Mouse (Mus musculus): ENCODE measurements around the gene Slc6a18. TPM values are rescaled to one million over a fixed set of nuclear protein-coding genes. Genes with fewer than 3 reads are reported as not detected.

The Slc6a18 gene
- polyA plus RNA-seq, 1 experiment, result not detected

DNA sequence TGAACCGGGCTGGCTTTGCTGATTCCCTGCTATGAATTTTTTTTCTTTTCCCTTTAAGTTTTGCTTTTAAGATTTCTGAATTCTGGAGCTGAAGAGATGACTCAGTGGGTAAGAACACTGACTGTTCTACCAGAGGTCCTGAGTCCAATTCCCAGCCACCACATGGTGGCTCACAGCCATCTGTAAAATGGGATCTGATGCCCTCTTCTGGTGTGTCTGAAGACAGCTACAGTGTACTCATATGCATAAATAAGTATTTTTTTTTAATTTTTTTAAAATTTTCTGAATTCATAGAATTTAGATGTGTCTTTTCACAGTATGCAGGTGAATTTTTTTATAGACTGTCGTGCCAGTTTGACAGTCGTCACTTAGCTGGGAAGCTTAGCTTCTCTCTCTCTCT is 46.0 kb downstream of the Slc6a18 start:
- H3ac ChIP-seq (ENCODE audit: control insufficient read depth, insufficient read length), result no peak overlapping the region
- no peak overlapping the region for H3K4me3 ChIP-seq
- H3K79me2 ChIP-seq (ENCODE audit: control insufficient read depth, insufficient read depth), result no peaks in the 10 kb centered on the region
- H3K4me2 ChIP-seq (ENCODE audit: low read depth), result no peak overlapping the region
- H3K36me3 ChIP-seq (ENCODE audit: control insufficient read depth, insufficient read depth), result no peaks in the 10 kb centered on the region
- no peaks in the 10 kb centered on the region for H3K27me3 ChIP-seq (ENCODE audit: control insufficient read depth, insufficient read depth, insufficient read length)
- TF ChIP-seq POLR2A (IDR thresholded peaks at IDR 0.05; ENCODE audit: insufficient read length, low read depth) (no peak), POLR2AphosphoS2 (IDR thresholded peaks at IDR 0.05; ENCODE audit: insufficient read length, low read depth) (no peak), TCF3 (IDR thresholded peaks at IDR 0.05; ENCODE audit: insufficient read length, low read depth) (no peak), SRF (IDR thresholded peaks at IDR 0.05; ENCODE audit: control insufficient read depth, insufficient read length, low read depth) (no peak), CEBPB (IDR thresholded peaks at IDR 0.05; ENCODE audit: insufficient read depth, poor library complexity, severe bottlenecking) (no peak), MYOG (IDR thresholded peaks at IDR 0.05; ENCODE audit: control insufficient read depth in 1 of 3, insufficient read depth in 1 of 3, insufficient read length in 2 of 3, low read depth in 2 of 3) (no peak), MAX (IDR thresholded peaks at IDR 0.05; ENCODE audit: low read depth) (no peak), USF1 (IDR thresholded peaks at IDR 0.05; ENCODE audit: low read depth) (no peak)

DNA sequence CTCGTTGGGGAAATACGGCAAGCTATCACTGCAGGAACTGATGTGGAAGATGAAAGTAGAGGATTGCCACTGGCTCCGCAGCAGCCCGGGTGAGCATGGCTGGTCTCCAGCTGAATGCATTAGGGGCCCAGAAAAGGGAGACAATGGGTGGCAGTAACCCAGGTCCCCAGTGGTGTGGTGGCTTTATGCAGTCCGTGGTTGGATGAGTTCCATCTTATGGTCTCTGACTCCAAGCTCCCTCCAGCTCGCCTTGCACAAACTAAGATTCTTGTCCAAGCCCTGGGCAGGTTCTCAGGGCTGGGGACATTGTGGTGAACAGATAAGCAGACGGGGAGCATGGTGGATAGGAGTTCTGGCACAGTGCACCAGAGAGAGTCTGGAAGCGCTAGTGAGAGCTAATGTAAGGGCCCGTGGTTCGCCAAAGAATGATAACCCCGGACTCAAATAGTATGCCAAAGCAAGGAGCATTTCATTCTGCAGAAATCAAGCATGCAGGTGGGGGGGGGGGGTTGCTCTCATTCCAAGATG is 49.2 kb downstream of the Slc6a18 start:
- H3K36me3 ChIP-seq (ENCODE audit: control insufficient read depth, insufficient read depth), result no peaks in the 10 kb centered on the region
- H3K27me3 ChIP-seq (ENCODE audit: control insufficient read depth, insufficient read depth, insufficient read length), result no peaks in the 10 kb centered on the region
- H3K4me3 ChIP-seq, result no peak overlapping the region
- TF ChIP-seq TCF3 (IDR thresholded peaks at IDR 0.05; ENCODE audit: insufficient read length, low read depth), result no peak
- TF ChIP-seq TCF12 (IDR thresholded peaks at IDR 0.05; ENCODE audit: insufficient read depth, poor library complexity, severe bottlenecking), result no peak
- no peak for TF ChIP-seq SRF (IDR thresholded peaks at IDR 0.05; ENCODE audit: control insufficient read depth, insufficient read length, low read depth)
- TF ChIP-seq E2F4 (IDR thresholded peaks at IDR 0.05; ENCODE audit: insufficient read depth), result no peak
- no peak for TF ChIP-seq REST (IDR thresholded peaks at IDR 0.05; ENCODE audit: insufficient read depth, insufficient read length)
- no peaks in the 10 kb centered on the region for H3K79me2 ChIP-seq (ENCODE audit: control insufficient read depth, insufficient read depth)
- H3K4me2 ChIP-seq (ENCODE audit: low read depth), result no peak overlapping the region
- H3ac ChIP-seq (ENCODE audit: control insufficient read depth, insufficient read length), result no peak overlapping the region

DNA sequence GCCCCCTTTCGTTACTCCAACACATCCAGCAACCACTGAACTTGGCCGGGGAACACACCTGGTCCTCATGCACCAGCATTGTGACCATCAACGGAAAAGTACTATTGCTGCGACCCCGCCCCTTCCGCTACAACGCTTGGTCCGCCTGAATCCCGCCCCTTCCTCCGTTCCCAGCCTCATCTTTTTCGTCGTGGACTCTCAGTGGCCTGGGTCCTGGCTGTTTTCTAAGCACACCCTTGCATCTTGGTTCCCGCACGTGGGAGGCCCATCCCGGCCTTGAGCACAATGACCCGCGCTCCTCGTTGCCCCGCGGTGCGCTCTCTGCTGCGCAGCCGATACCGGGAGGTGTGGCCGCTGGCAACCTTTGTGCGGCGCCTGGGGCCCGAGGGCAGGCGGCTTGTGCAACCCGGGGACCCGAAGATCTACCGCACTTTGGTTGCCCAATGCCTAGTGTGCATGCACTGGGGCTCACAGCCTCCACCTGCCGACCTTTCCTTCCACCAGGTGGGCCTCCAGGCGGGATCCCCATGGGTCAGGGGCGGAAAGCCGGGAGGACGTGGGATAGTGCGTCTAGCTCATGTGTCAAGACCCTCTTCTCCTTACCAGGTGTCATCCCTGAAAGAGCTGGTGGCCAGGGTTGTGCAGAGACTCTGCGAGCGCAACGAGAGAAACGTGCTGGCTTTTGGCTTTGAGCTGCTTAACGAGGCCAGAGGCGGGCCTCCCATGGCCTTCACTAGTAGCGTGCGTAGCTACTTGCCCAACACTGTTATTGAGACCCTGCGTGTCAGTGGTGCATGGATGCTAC is 50.9 kb downstream of the Slc6a18 start, which contains the start of gene Tert:
Gene Tert (plus strand): TSS at position 167 of the 805 bp plus-strand sequence.
- TF ChIP-seq MAX (IDR thresholded peaks at IDR 0.05; ENCODE audit: low read depth) (no peak), POLR2AphosphoS2 (IDR thresholded peaks at IDR 0.05; ENCODE audit: insufficient read length, low read depth) (no peak), USF1 (IDR thresholded peaks at IDR 0.05; ENCODE audit: low read depth) (no peak), E2F4 (IDR thresholded peaks at IDR 0.05; ENCODE audit: insufficient read depth) (no peak), POLR2A (IDR thresholded peaks at IDR 0.05; ENCODE audit: insufficient read length, low read depth) (no peak), TCF3 (IDR thresholded peaks at IDR 0.05; ENCODE audit: insufficient read length, low read depth) (no peak), MYOG (IDR thresholded peaks at IDR 0.05; ENCODE audit: control insufficient read depth in 1 of 3, insufficient read depth in 1 of 3, insufficient read length in 2 of 3, low read depth in 2 of 3) (no peak), CEBPB (IDR thresholded peaks at IDR 0.05; ENCODE audit: insufficient read depth, poor library complexity, severe bottlenecking) (no peak), TCF12 (IDR thresholded peaks at IDR 0.05; ENCODE audit: insufficient read depth, poor library complexity, severe bottlenecking) (no peak), REST (IDR thresholded peaks at IDR 0.05; ENCODE audit: insufficient read depth, insufficient read length) (no peak), MYOD1 (IDR thresholded peaks at IDR 0.05; ENCODE audit: control insufficient read depth in 1 of 3, insufficient read length in 2 of 3, low read depth in 2 of 3) (no peak), SRF (IDR thresholded peaks at IDR 0.05; ENCODE audit: control insufficient read depth, insufficient read length, low read depth) (no peak)
- H3K4me2 ChIP-seq (ENCODE audit: low read depth), result peak within 1 kb of the TSS; percentile 42
- no peaks in the 10 kb centered on the region for H3K79me2 ChIP-seq (ENCODE audit: control insufficient read depth, insufficient read depth)
- H3K36me3 ChIP-seq (ENCODE audit: control insufficient read depth, insufficient read depth), result no peaks in the 10 kb centered on the region
- H3ac ChIP-seq (ENCODE audit: control insufficient read depth, insufficient read length), result no peak within 1 kb of the TSS
- no peaks in the 10 kb centered on the region for H3K27me3 ChIP-seq (ENCODE audit: control insufficient read depth, insufficient read depth, insufficient read length)
- H3K4me3 ChIP-seq, result no peak within 1 kb of the TSS

DNA sequence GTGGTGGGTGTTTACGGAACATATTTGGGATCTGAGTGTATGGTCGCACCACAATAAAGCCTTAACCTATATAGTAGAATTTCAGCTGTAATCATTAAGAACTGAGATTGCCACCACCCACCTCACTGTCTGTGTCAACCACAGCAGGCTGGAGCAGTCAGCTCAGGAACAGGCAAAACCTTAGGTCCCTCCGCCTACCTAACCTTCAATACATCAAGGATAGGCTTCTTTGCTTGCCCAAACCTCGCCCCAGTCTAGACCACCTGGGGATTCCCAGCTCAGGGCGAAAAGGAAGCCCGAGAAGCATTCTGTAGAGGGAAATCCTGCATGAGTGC is 51.4 kb downstream of the Slc6a18 start:
- H3K4me2 ChIP-seq (ENCODE audit: low read depth), result peak overlapping the region; percentile 42
- H3K79me2 ChIP-seq (ENCODE audit: control insufficient read depth, insufficient read depth), result no peaks in the 10 kb centered on the region
- TF ChIP-seq SRF (IDR thresholded peaks at IDR 0.05; ENCODE audit: control insufficient read depth, insufficient read length, low read depth) (no peak), TCF12 (IDR thresholded peaks at IDR 0.05; ENCODE audit: insufficient read depth, poor library complexity, severe bottlenecking) (no peak), POLR2AphosphoS2 (IDR thresholded peaks at IDR 0.05; ENCODE audit: insufficient read length, low read depth) (no peak), MYOG (IDR thresholded peaks at IDR 0.05; ENCODE audit: control insufficient read depth in 1 of 3, insufficient read depth in 1 of 3, insufficient read length in 2 of 3, low read depth in 2 of 3) (no peak), CEBPB (IDR thresholded peaks at IDR 0.05; ENCODE audit: insufficient read depth, poor library complexity, severe bottlenecking) (no peak), E2F4 (IDR thresholded peaks at IDR 0.05; ENCODE audit: insufficient read depth) (no peak), POLR2A (IDR thresholded peaks at IDR 0.05; ENCODE audit: insufficient read length, low read depth) (no peak), REST (IDR thresholded peaks at IDR 0.05; ENCODE audit: insufficient read depth, insufficient read length) (no peak), TCF3 (IDR thresholded peaks at IDR 0.05; ENCODE audit: insufficient read length, low read depth) (no peak), MAX (IDR thresholded peaks at IDR 0.05; ENCODE audit: low read depth) (no peak), MYOD1 (IDR thresholded peaks at IDR 0.05; ENCODE audit: control insufficient read depth in 1 of 3, insufficient read length in 2 of 3, low read depth in 2 of 3) (no peak), USF1 (IDR thresholded peaks at IDR 0.05; ENCODE audit: low read depth) (no peak)
- H3K27me3 ChIP-seq (ENCODE audit: control insufficient read depth, insufficient read depth, insufficient read length), result no peaks in the 10 kb centered on the region
- H3ac ChIP-seq (ENCODE audit: control insufficient read depth, insufficient read length), result no peak overlapping the region
- no peak overlapping the region for H3K4me3 ChIP-seq
- H3K36me3 ChIP-seq (ENCODE audit: control insufficient read depth, insufficient read depth), result no peaks in the 10 kb centered on the region
